Mouse (Mus musculus) C2C12 (cell line): ENCODE measurements at regions not wholly inside any gene's neighbourhood (a gene's known extent, or its start where the extent isn't known, plus 50 kb on each side); places are given as distances from the start of the nearest gene placed in this dataset.

Experiments
- CEBPB ChIP-seq: IDR thresholded peaks from one replicate; pipeline ENCODE4 v1.6.1; 2011; ENCODE audit warnings: low read depth, mild to moderate bottlenecking, control low read depth, moderate library complexity
- CTCF ChIP-seq: IDR thresholded peaks from one replicate; pipeline ENCODE4 v1.5.1; 2011; ENCODE audit not compliant: control insufficient read depth, insufficient read depth, insufficient read length
- FOSL1 ChIP-seq: IDR thresholded peaks from one replicate; pipeline ENCODE4 v1.8.0; 2011; ENCODE audit warnings: mild to moderate bottlenecking, low read length; ENCODE audit not compliant: poor library complexity, insufficient read depth, severe bottlenecking
- MAX ChIP-seq: IDR thresholded peaks from one replicate; pipeline ENCODE4 v1.6.1; 2011; ENCODE audit warnings: mild to moderate bottlenecking, control low read depth
- MYOD1 ChIP-seq: IDR thresholded peaks from one replicate; pipeline ENCODE4 v1.6.1; 2011; ENCODE audit warnings: low read depth; ENCODE audit not compliant: control insufficient read depth, insufficient read length
- MYOG ChIP-seq: IDR thresholded peaks from one replicate; pipeline ENCODE4 v1.6.1; 2011; ENCODE audit not compliant: control insufficient read depth, insufficient read length; ENCODE audit errors: extremely low read depth
- USF1 ChIP-seq: IDR thresholded peaks from one replicate; pipeline ENCODE4 v1.6.1; 2011; ENCODE audit warnings: low read depth, mild to moderate bottlenecking, control low read depth, moderate library complexity

DNA sequence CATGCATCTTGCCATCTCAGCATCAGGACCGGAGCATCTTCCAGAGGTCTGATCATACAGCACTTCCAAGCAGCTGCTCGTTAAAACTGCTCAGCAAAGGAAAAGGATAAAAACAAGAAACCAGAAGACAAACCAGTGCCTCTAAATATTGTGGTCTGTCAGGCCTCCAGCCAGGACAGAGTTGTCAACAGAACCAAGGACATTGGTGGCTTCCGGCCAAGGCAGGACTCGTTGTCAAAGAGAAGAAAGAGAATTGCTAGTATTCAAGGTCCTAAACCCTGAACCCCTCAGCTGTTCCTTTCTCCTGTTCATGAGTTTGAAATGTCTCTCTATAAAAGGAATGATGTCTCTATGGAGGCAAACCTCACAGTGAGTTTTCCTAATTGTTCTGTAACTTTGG, 155.0 kb downstream of the Sp3 start:
- TF ChIP-seq MAX = no peak
- TF ChIP-seq USF1 = no peak
- no peak for TF ChIP-seq CTCF
- TF ChIP-seq CEBPB = no peak
- no peak for TF ChIP-seq MYOG
- TF ChIP-seq FOSL1 = no peak
- no peak for TF ChIP-seq MYOD1
